Mouse (Mus musculus): ENCODE measurements at regions not wholly inside any gene's neighbourhood (a gene's known extent, or its start where the extent isn't known, plus 50 kb on each side); places are given as distances from the start of the nearest gene placed in this dataset.

DNA sequence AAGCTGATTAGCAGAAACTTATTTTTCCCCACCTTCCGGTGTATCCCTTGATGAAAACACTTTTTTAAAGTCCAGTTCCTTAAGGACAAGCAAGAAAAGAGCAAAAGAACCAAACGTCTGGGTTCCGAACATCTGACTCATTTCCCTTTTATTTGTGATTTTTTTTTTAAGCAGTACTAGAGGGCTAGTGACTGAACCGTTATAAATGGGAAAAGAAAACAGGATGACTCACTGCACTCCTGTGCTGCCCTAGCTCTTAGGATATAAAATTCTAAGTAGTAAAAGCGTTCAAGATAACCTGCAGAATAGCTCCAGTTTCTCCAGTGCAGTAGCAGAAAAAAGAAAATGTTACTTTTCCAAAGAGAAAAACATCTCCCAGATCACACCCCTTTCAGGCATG, 55.3 kb upstream of the Tnfsf11 start:
- no peak for TF ChIP-seq CTCF (IDR thresholded peaks at IDR 0.05; ENCODE audit: insufficient read depth, low read depth, low read length)
- no peak for TF ChIP-seq POLR2A (IDR thresholded peaks at IDR 0.05; ENCODE audit: insufficient read depth, low read depth, low read length)
